ENCODE assay signal across 16 mouse cellular contexts in the genomic region with DNA sequence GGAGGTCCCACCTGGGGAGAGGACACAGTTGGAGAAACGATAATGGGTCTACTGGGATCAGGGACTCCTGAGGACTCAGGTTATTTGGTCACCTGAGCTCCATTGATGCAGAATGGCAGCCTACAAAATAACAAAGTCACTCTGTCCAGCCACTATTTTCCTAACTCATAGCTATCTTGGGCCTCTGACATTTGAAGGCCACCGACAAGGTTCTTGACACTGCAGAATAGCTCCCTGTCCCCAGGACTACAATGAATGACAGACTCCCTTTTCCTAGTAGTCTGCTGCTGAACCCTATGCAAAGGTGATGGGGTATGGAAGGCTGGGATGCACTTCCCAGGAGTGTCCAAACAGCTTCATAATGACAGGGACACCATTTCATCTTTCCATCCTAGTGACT. TPM values are rescaled to one million over a fixed set of nuclear protein-coding genes. Genes with fewer than 3 reads are reported as not detected.
"Had no signal": no experiment of that assay in that cellular context is flagged by ENCODE, and none has a peak within 500 bp of the region (broad histone marks: within the 10 kb centered on the region; RNA-seq: fewer than 3 reads in every experiment).

No protein-coding gene starts in this region.

- H3K9ac ChIP-seq: liver, postnatal 0 days; lung, embryonic 15.5 days; midbrain, embryonic 12.5 days; neural tube, embryonic 13.5 days; neural tube, embryonic 15.5 days had no signal

- DNase-seq: liver, postnatal 0 days; midbrain, embryonic 14.5 days; right cerebral cortex, adult 18-20 months; right cerebral cortex, postnatal 25 days; spleen, adult 18-20 months; thymus, adult 18-20 months; thymus, postnatal 14 days; thymus, postnatal 36 days had no signal

- H3K9me3 ChIP-seq: lung, embryonic 15.5 days; midbrain, embryonic 10.5 days; midbrain, embryonic 12.5 days; neural tube, embryonic 13.5 days; neural tube, embryonic 15.5 days had no signal

- H3K4me3 ChIP-seq: lung, embryonic 15.5 days; midbrain, embryonic 10.5 days; midbrain, embryonic 12.5 days; myocyte; neural tube, embryonic 13.5 days; neural tube, embryonic 15.5 days had no signal

- H3K27ac ChIP-seq: lung, embryonic 15.5 days; macrophage; midbrain, embryonic 10.5 days; midbrain, embryonic 12.5 days; neural tube, embryonic 13.5 days; neural tube, embryonic 15.5 days had no signal

- H3K27me3 ChIP-seq: lung, embryonic 15.5 days; midbrain, embryonic 12.5 days; neural tube, embryonic 13.5 days; neural tube, embryonic 15.5 days had no signal

- ATAC-seq: liver, postnatal 0 days; midbrain, embryonic 16.5 days had no signal

- H3K4me2 ChIP-seq: lung, embryonic 15.5 days; midbrain, embryonic 12.5 days; neural tube, embryonic 13.5 days; neural tube, embryonic 15.5 days had no signal

RNA-seq across cellular contexts. Expression of gene Rnf144a, which starts 55.8 kb away (rescaled TPM):
- polyA plus RNA-seq: myocyte had no signal
